Comparison of ENCODE assay signal across 18 mouse cellular contexts in the genomic region with DNA sequence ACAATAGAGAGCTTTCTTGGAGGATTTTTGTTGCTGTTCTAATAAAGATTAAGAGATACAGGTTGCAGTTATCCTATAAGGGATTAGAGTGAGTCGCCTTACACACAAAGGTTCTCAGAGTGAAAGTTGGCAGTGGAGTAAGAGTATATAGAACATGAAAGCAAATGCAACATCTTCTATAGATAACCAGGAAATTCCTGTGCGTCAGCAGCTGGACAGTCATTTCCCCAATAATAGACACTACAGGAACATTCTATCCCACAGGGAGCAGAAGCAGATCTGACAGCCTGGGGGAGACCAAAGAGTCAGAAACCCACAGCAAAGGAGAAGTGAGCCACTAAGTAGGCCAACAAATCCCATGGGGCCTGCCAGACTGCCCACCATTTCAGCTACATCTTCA.
"Had no signal": no experiment of that assay in that cellular context is flagged by ENCODE, and none has a peak within 500 bp of the region (broad histone marks: within the 10 kb centered on the region; RNA-seq: fewer than 3 reads in every experiment).

No protein-coding gene starts in this region.

- H3K9me3 ChIP-seq: liver, embryonic 15.5 days; megakaryocyte, embryonic 14.5 days; midbrain, embryonic 13.5 days; midbrain, embryonic 15.5 days; neural tube, embryonic 12.5 days had no signal

- ATAC-seq: liver, postnatal 0 days; midbrain, embryonic 13.5 days; midbrain, embryonic 15.5 days had no signal

- H3K4me1 ChIP-seq: liver, embryonic 15.5 days; megakaryocyte, embryonic 14.5 days; midbrain, embryonic 13.5 days; midbrain, embryonic 15.5 days; neural tube, embryonic 12.5 days had no signal

- DNase-seq: liver, postnatal 0 days; lung, adult 2 months; lung, postnatal 36 days; retina, postnatal 1 day; right cerebral cortex, adult 18-20 months; right cerebral cortex, postnatal 25 days; right cerebral cortex, postnatal 4 days; spleen, adult 18-20 months; thymus, adult 18-20 months; thymus, postnatal 14 days; thymus, postnatal 36 days had no signal

- H3K36me3 ChIP-seq: liver, embryonic 15.5 days; midbrain, embryonic 13.5 days; midbrain, embryonic 15.5 days; neural tube, embryonic 12.5 days had no signal

- H3K4me2 ChIP-seq: liver, embryonic 15.5 days; midbrain, embryonic 11.5 days; midbrain, embryonic 13.5 days; midbrain, embryonic 15.5 days; neural tube, embryonic 12.5 days had no signal

- H3K4me3 ChIP-seq: liver, embryonic 15.5 days; megakaryocyte, embryonic 14.5 days; midbrain, embryonic 13.5 days; midbrain, embryonic 15.5 days; neural tube, embryonic 12.5 days had no signal

- H3K9ac ChIP-seq: liver, embryonic 15.5 days; liver, postnatal 0 days; midbrain, embryonic 13.5 days; midbrain, embryonic 15.5 days; neural tube, embryonic 12.5 days had no signal

- H3K27ac ChIP-seq: liver, embryonic 15.5 days; macrophage; midbrain, embryonic 13.5 days; midbrain, embryonic 15.5 days; neural tube, embryonic 12.5 days had no signal

- H3K27me3 ChIP-seq: liver, embryonic 15.5 days; megakaryocyte, embryonic 14.5 days; midbrain, embryonic 13.5 days; midbrain, embryonic 15.5 days; neural tube, embryonic 12.5 days had no signal
